Mouse (Mus musculus) midbrain, embryonic 11.5 days (tissue): ENCODE results near the gene Trim26. TPM values are rescaled to one million over a fixed set of nuclear protein-coding genes. Genes with fewer than 3 reads are reported as not detected.

ENCODE experiments used
- ATAC-seq: fragments of 200-750 bp; cut with Nextera tagmentation; 2 replicates; pipeline ENCODE4 v1.8.0; 2017; ENCODE audit warnings: moderate TSS enrichment, moderate library complexity; ENCODE audit not compliant: low FRiP score
- DNase-seq: peaks from one replicate; pipeline ENCODE4 v3.0.0; 2015; ENCODE audit warnings: low spot score; ENCODE audit errors: missing footprints
- H3K27ac ChIP-seq: fragments of 300-500 bp; sonication (generic); 2 replicates; pipeline ENCODE4 v1.5.1; 2014; ENCODE audit warnings: low read depth, low read length
- H3K27me3 ChIP-seq: fragments of 300-500 bp; sonication (generic); 2 replicates; pipeline ENCODE4 v1.6.1; 2014; ENCODE audit warnings: mild to moderate bottlenecking, low read length, moderate library complexity, mixed read lengths; ENCODE audit not compliant: control insufficient read depth, insufficient read depth
- H3K36me3 ChIP-seq: fragments of 300-500 bp; sonication (generic); 2 replicates; pipeline ENCODE4 v1.6.1; 2014; ENCODE audit warnings: mild to moderate bottlenecking, low read length, moderate library complexity, mixed read lengths; ENCODE audit not compliant: control insufficient read depth, insufficient read depth
- H3K4me1 ChIP-seq: fragments of 300-500 bp; sonication (generic); 2 replicates; pipeline ENCODE4 v1.6.1; 2014; ENCODE audit warnings: low read length; ENCODE audit not compliant: control insufficient read depth, insufficient read depth
- H3K4me2 ChIP-seq: fragments of 300-500 bp; sonication (generic); 2 replicates; pipeline ENCODE4 v1.6.1; 2014; ENCODE audit warnings: mild to moderate bottlenecking, moderate library complexity
- H3K4me3 ChIP-seq: fragments of 300-500 bp; sonication (generic); 2 replicates; pipeline ENCODE4 v1.5.1; 2014; ENCODE audit warnings: low read depth, low read length
- H3K9ac ChIP-seq: fragments of 300-500 bp; sonication (generic); 2 replicates; pipeline ENCODE4 v1.6.1; 2014; ENCODE audit warnings: low read length
- H3K9me3 ChIP-seq: fragments of 300-500 bp; sonication (generic); 2 replicates; pipeline ENCODE4 v1.6.1; 2016; ENCODE audit warnings: low read length; ENCODE audit not compliant: control insufficient read depth
- whole genome bisulfite sequencing: fragments of 180-500 bp; shearing (Covaris S2); extraction: QIAGEN DNeasy Blood & Tissue Kit; methylation state at CpG from one replicate; pipeline ENCODE4 v1.1.7; 2014; 5-methylcytosine and 5-hydroxymethylcytosine counted together
- polyA plus RNA-seq: library from polyadenylated mRNA; unstranded; fragments of >200 nt; fragmentation: Nextera tagmentation; extraction: Ambion mirVana; gene quantifications from 2 replicates; pipeline ENCODE4 v1.2.1, GENCODE M21; 2014

Trim26 gene
- polyA plus RNA-seq, 1 experiment from 2014 or later, result 32.4 TPM

DNA sequence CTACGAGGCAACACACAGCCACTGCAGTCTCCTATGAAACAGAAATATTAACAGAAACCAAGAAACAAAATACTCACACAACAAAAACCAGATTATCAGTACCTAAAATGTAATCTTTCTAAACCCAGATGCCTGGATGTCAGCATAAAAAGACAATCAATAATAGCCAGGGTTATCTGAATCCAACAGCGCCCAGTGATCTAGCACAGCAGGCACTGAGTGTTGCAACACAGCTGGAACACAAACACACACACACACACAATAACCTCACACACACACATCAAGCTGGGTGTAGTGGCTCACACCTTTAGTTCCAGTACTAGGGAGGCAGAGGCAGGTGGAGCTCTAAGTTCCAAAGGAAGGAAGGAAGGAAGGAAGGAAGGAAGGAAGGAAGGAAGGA, 8.4 kb upstream of the Trim26 start:
- ATAC-seq, result no peak
- Histone ChIP-seq H3K4me3 (no peak overlapping the region), H3K27ac (no peak overlapping the region), H3K36me3 (no peaks in the 10 kb centered on the region), H3K9ac (no peak overlapping the region), H3K27me3 (no peaks in the 10 kb centered on the region), H3K4me2 (no peak overlapping the region), H3K4me1 (no peaks in the 10 kb centered on the region), H3K9me3 (no peaks in the 10 kb centered on the region)
- DNase-seq, result no peak
- 73% methylated on average over 2 of the region's 2 CpGs for WGBS

GRCm38 (mm10) chr17:36830470-36830869, 6.5 kb upstream of the Trim26 start:
- no peaks in the 10 kb centered on the region for H3K27me3 ChIP-seq
- H3K27ac ChIP-seq, result no peak overlapping the region
- no peak overlapping the region for H3K4me2 ChIP-seq
- no peak overlapping the region for H3K9ac ChIP-seq
- DNase-seq, result no peak
- no peaks in the 10 kb centered on the region for H3K36me3 ChIP-seq
- 76% methylated on average over 3 of the region's 3 CpGs for WGBS
- H3K4me1 ChIP-seq, result no peaks in the 10 kb centered on the region
- H3K9me3 ChIP-seq, result no peaks in the 10 kb centered on the region
- ATAC-seq, result no peak
- no peak overlapping the region for H3K4me3 ChIP-seq

- WGBS, result 54% methylated on average over 4 of the region's 4 CpGs
- DNase-seq (no peak), ATAC-seq (no peak)
- no peaks in the 10 kb centered on the region for H3K36me3 ChIP-seq
- no peaks in the 10 kb centered on the region for H3K9me3 ChIP-seq
- no peak overlapping the region for H3K9ac ChIP-seq
- H3K27ac ChIP-seq, result no peak overlapping the region
- no peak overlapping the region for H3K4me3 ChIP-seq
- no peaks in the 10 kb centered on the region for H3K27me3 ChIP-seq
- H3K4me1 ChIP-seq, result peaks cover 5% of the 10 kb centered on the region
- no peak overlapping the region for H3K4me2 ChIP-seq
These were observed 4.2 kb upstream of the Trim26 start for GRCm38 (mm10) chr17:36832694-36833093.

DNA sequence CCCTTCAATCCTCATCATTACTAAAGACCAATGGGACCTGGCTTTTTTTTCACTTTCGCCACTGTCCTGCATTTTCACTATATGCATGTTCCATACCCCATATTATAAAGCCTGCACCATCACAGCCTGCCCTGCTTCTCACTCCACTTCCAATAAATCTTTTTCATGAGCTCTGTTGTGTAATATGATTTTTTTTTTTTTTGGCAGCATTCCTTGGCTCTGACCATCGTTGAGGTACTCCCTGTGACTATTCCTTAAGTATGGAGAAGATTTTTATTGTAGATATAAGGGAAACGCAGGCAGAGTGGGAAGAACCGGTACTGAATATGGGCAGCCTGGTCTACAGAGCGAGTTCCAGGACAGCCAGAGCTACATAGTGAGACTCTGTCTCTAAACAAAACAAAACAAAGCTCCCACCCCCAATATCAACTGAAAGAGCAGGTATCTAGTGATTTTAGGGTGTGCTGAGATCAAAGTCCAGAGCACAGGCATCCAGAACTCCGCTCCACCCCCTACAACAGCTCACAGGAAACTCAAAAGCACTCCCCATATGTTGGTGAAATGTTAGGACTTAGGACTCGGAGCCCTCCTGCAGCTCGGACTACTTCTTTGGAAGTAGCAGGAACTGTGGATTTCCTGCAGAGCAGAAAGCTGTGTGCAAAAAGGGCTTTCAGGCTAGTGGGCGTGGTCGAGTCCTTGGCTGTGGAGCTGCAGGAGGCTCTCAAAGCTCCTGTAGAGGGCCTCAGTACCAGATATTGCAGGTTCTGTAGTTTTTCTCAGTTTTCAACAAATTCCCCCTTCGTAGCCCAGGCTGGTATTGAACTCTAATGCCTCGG, 1.1 kb upstream of the Trim26 start:
- peaks cover 8% of the 10 kb centered on the region for H3K4me1 ChIP-seq
- no peak overlapping the region for H3K27ac ChIP-seq
- H3K9me3 ChIP-seq, result no peaks in the 10 kb centered on the region
- no peaks in the 10 kb centered on the region for H3K36me3 ChIP-seq
- peak overlapping the region; percentile 62; the same call in 1 of the 2 replicates for H3K4me2 ChIP-seq
- ATAC-seq, result no peak; the same call in 1 of the 2 replicates
- 33% methylated on average over 12 of the region's 12 CpGs for WGBS
- no peak overlapping the region for H3K9ac ChIP-seq
- no peak overlapping the region for H3K4me3 ChIP-seq
- H3K27me3 ChIP-seq, result no peaks in the 10 kb centered on the region
- peak; percentile 88 for DNase-seq

GRCm38 (mm10) chr17:36836427-36836812, 514 bp upstream of the Trim26 start:
- Histone ChIP-seq H3K9me3 (no peaks in the 10 kb centered on the region), H3K4me2 (peak overlapping the region; percentile 62), H3K27ac (peak overlapping the region; percentile 35; the same call in 1 of the 2 replicates), H3K36me3 (no peaks in the 10 kb centered on the region), H3K4me3 (peak overlapping the region; percentile 73), H3K9ac (peak overlapping the region; percentile 63), H3K4me1 (peaks cover 8% of the 10 kb centered on the region), H3K27me3 (no peaks in the 10 kb centered on the region)
- DNase-seq (no peak), ATAC-seq (peak; percentile 43; the same call in 1 of the 2 replicates)
- WGBS, result 11% methylated on average over 3 of the region's 3 CpGs

GRCm38 (mm10) chr17:36839001-36839400, 2.1 kb downstream of the Trim26 start:
- Histone ChIP-seq H3K36me3 (no peaks in the 10 kb centered on the region), H3K9me3 (no peaks in the 10 kb centered on the region), H3K27me3 (no peaks in the 10 kb centered on the region), H3K9ac (no peak overlapping the region), H3K4me1 (peaks cover 8% of the 10 kb centered on the region), H3K4me2 (no peak overlapping the region), H3K27ac (no peak overlapping the region), H3K4me3 (no peak overlapping the region)
- WGBS, result 87% methylated on average over 5 of the region's 5 CpGs
- ATAC-seq (no peak), DNase-seq (no peak)

DNA sequence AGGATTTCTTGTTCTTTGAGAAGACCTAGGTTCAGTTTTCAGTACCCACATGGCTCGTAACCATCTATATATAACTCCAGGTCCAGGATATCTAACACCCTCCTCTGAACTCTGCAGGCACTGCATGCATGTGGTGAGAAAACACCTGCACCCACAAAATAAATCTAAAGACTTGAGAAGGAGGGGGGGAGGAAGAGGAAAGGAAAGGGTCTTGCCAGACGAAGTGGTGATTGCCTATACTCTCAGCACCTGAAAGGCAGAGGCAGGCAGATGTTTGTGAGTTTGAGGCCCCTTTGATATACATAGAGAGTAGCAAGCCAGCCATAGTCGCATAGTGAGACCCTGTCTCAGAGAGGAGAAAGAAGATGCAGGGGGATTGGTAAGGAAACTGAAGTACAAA, 3.0 kb downstream of the Trim26 start:
- no peak overlapping the region for H3K9ac ChIP-seq
- H3K27me3 ChIP-seq, result no peaks in the 10 kb centered on the region
- no peak for ATAC-seq
- no peak overlapping the region for H3K4me2 ChIP-seq
- no peak for DNase-seq
- 88% methylated on average over 3 of the region's 3 CpGs for WGBS
- no peak overlapping the region for H3K4me3 ChIP-seq
- H3K4me1 ChIP-seq, result peaks cover 8% of the 10 kb centered on the region
- H3K9me3 ChIP-seq, result no peaks in the 10 kb centered on the region
- no peak overlapping the region for H3K27ac ChIP-seq
- no peaks in the 10 kb centered on the region for H3K36me3 ChIP-seq

DNA sequence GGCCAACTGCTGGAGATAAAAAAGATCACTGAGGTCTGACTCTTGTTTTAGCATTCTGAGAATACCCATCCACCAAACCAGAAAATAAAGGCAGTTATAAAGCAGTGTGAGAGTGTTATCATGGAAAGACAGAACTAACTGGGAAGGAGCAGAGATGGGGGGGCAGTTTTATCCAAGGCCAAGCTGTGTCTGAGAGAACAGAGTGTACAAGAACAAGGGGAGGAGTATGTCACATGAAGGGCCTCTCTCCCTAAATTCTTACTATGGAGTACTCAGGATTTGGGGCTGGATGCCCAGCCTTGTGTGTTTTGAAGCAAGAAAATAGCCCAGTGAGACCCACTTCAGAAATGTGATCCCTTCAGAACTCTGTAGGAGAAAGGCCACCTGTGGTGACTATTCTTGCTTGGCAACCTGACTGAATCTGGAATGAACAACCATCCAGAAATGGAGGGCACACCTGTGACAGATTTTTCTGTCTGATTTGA, 4.1 kb downstream of the Trim26 start:
- Histone ChIP-seq H3K4me1 (peaks cover 8% of the 10 kb centered on the region), H3K27me3 (no peaks in the 10 kb centered on the region), H3K4me3 (no peak overlapping the region), H3K4me2 (no peak overlapping the region), H3K9ac (no peak overlapping the region), H3K36me3 (no peaks in the 10 kb centered on the region), H3K9me3 (no peaks in the 10 kb centered on the region), H3K27ac (no peak overlapping the region)
- DNase-seq (no peak), ATAC-seq (no peak)

DNA sequence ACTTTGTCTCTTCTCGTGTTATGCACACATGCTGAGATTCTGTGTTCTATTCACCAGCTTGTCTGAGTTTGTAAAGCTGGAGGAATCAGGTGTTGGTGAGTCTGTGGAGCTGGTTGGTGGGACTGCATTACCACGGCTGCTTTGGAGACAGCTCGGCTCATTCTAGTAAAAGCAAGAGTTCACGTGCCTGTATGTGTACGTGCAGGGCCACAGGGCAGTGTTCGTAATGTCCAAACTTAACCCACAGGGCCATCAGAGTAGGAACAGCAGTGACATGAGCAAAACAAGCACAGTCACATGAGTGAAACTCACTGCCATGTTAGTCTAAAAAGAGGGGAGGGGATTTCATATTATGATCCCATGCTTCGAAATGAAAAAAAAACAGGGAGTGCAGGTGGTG, 6.8 kb downstream of the Trim26 start:
- Histone ChIP-seq H3K4me3 (no peak overlapping the region), H3K36me3 (no peaks in the 10 kb centered on the region), H3K4me2 (no peak overlapping the region), H3K27ac (no peak overlapping the region), H3K27me3 (no peaks in the 10 kb centered on the region), H3K4me1 (no peaks in the 10 kb centered on the region), H3K9ac (no peak overlapping the region), H3K9me3 (no peaks in the 10 kb centered on the region)
- no peak for DNase-seq
- no peak for ATAC-seq
- 84% methylated on average over 7 of the region's 7 CpGs for WGBS
